Mouse (Mus musculus) MEL-GATA-1-ER (cell line): Measurements from ENCODE around the gene Zfp541.

ENCODE experiments used
- DNase-seq: peaks from one replicate; pipeline ENCODE4 v3.0.0-alpha.2; 2012; ENCODE audit warnings: low read depth; ENCODE audit errors: extremely low read depth

Gene Zfp541

DNA sequence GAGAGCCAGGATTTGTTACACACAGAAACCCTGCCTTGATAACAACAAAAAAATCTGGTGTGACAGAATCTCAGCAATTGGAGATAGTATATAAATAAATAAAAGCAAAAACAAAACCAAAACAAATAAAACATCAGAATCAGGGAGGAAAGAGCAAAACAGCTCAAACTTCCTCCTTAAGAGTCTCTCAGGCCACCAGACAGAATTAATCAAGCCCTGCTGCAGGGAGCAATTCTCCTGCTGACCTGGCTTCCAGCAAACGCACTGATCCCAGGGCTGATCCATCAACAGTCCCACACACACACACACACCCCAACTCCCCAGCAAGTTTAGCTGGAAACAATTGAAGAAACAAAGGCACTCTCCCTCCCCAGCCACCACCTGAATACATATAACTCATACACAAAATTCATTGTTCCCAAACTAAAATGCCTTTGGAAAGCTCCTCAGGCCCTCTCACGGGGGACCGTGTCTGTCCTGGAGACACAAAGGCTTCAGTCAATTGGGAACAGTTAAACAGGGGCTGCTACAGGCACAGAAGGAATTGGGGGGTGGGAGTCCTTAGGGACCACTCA, 17.7 kb upstream of the Zfp541 start:
- DNase-seq, result no peak

DNA sequence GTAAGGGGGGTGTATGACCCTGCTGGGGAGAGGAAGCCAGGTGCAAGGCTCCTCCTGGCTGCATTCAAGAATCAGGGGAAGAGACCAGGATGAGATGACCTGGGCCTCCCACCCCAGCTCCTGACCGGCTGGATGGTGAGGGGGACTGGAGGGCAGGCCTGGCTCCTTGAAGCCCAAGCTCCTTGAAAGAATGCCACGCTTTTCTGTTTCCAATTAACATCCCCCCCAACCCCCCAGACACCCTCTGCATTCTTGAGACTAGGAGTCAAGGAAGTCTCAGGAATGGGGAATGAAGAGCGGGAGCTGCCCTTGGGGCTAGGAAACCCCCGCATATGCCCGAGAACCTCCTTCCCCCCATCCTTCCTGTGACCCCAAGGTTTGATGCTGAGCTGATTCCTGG, 17.1 kb upstream of the Zfp541 start:
- DNase-seq, result no peak

DNA sequence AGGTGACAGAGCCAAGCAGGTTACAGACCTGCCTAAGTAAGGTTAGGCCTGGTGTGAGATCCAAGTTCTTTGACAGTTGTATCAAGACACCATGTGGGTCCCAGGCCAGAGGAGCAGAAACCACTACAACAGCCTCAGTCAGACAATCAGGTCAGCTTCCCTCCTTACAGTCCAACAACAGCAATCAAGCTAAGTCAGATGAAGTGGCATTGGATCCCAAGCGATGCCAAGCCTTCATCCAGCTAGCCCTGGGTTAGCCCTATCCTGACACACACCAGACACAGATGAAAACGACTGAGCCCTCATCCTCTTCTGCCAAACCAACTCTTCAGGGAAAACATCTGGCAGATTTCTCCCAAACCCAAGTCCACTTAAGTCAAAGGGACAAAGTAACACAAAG, 16.1 kb upstream of the Zfp541 start:
- DNase-seq, result no peak

DNA sequence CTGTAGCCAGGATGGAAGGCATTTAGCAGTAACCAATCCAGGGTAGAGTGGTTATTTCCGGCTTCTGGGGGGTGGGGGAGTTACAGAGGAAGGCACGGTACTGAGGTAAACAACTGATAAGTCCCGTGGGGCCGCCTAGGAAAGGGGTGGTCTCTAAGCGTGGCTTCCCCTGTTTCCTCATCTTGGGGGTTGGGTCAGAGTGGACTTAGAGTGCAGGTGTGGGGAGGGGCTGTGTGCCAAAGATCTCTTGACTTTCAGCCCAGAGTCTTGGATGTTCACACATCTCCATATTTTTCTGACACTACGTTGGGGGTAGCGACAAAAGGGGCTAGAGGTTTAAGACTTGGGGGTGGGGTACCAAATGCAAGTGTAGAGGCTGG, 15.5 kb upstream of the Zfp541 start:
- peak; percentile 87 for DNase-seq

DNA sequence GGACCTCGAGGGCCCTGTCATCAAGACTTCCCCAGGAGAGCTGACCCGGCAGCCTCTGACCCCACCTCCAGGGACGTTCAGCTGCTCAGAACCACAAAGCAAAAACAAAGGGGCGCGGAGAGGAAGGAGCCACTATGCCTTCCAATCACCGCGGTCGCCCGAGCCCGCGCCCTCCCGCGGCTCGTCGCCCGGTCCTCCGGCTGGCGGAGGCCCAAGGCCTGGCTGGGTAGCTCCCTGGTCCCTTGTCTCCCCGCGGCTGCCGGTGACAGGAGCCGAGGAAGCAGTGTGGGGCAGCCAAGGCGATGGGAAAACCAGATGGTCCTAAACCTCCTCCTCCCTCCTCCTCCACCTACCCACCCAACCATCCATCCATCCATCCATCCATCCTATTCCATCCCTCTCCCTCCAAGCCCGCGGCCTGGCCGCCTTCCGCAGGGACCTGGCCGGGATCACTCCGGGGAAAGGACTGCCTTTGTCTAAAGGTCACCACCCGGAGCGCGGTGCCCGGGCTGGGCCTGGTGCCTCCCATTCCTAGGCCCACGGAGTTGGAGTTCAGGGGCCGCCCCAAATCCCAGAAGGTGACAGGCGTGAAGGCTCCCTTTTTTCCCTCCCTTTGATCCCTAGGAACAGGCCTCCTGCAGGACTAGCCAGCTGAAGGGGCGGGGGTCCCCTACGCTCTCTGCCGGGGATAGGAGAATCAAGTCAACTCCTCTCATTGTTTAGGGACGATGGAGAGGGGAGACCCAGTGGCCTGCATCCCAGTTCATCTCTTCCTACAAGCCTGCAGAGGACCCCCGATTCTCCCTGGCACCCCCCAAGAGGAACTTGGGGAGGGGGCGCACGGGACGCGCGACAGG, 14.9 kb upstream of the Zfp541 start:
- DNase-seq, result no peak

DNA sequence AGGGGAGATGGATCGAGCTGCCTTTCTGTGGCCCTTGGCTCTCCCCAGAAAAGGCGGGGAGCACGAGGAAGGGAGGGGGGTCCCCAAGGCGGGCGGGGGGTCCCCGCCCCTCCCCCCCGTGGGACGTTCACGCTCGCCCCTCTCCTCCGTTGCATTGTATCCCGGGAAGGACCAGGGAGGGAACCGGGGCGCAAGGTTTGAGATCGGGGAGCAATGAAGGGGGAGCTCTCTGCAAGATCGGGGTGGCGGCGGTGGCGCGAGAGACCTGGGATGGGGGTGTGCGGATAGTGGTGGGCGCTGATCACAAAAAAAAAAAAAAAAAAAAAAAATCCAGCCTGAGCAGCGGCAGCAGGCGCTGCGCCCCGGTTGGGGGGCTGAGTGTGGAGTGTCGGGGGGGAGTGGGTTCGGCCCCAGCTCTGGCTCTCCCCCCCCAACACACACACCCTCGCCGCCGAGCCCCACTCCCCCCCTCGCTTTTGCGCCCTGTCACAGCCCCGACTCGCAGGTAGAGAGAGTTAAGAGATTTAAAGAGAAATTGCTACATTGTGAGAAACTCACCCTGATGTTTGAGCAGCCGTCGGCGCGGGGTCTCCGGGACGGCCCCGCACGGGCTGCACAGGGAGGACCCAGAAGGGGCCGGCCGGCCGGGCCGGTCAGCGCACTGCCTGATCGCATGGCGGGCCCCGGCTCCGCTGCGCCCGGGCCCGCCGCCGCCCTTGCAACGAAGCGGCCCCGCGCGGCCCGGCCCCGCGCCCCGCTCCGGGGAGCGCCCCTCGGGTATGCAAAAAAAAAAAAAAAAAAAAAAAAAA, 14.1 kb upstream of the Zfp541 start, which contains the start of gene Bicra:
Gene Bicra (minus strand): TSS at position 584 of the 809 bp plus-strand sequence.
- DNase-seq, result peak; percentile 64

DNA sequence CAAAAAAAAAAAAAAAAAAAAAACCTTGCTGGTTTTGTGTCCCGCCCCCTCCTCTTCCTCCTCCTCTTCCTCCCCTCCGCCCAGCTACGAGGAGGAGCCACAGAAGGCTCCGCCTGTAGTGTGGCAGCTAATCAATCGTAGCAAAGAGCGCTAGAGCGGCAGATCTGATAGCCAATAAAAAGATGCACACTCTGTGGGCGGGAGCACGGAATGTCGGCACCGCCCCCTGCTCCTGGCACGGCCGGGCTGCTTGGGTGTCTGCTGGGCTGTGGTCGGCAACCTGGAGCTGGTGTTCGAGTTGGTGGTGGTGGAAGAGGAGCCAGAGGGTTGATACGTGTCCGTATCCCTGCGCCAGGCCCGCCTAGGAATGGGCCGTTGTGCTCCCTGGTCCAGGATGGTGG, 13.4 kb upstream of the Zfp541 start:
- DNase-seq, result peak; percentile 88

DNA sequence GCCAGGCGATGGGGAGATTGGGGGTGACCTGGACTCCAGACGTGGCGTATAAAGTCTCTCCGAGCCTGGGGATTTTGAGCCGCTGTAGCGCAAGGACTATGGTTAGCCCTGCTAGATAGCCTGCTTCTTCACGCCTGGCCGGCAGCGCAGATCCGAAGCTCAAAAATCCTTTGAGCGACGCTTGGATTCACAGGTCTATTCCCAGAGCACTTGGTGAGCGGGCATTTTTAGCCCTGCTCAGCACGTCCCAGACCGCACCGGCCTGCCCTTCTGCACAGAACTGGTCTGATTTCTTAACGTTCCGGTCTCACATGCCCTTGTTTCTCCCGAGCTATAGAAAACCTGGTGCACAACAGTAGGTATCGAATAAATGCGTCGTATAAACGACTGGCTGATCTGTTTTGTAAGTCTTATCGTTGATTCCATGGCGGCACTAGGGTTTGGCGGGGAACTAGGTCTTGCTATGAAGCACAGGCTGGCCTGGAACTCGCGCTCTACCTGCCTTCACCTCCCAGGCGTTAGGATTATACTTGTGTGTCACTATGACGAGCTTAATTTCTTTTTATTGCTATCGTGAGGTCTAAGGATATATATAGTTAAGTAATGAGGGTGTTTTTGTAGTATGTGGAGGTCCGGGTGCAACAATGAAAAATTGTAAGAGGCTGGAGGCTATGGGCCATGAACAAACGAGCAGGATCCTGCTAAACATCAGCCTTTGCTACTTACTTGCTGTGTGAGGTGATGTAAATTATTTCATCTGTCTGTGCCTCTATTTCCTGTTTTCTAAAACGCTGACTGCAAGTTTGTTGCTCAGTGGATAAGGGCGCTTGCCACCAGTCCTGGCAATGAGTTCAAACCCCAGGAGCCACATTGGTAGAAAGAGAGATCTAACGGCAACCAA, 12.7 kb upstream of the Zfp541 start:
- peak; percentile 67 for DNase-seq

DNA sequence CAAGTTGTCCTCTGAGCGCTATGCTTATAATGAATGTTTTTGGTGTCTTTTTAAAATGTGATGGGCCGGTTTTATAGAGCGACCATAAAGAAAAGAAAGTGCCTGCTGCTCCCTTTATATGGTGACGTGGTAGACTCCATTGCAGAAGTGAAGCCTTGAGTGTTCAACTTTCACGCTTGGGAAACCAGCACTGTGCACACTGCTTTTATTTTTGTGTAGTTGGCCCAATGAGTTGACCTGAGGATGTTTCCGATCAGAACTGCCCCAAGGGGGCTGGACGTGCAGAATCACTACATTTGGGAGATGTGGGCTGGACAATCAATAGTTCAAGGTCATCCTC, 12.1 kb upstream of the Zfp541 start:
- no peak for DNase-seq

DNA sequence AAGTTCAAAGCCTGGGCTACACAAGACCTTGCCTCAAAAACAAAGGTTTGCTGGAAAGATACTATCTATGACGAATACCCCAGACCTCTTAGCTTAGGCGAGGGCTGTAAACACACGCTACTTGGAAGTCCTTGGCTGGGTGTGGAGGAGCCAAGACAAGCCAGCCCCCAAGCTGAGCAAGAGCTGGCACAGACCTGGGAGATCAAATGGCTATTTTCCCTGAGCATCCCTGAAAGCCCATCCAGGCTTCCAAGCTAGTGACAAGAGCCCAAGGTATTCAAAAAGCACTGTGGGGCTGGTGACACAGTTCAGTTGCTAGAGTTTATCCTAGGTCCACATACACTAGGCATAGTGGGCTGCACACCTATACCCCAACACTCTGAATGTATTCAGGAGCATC, 11.0 kb upstream of the Zfp541 start:
- DNase-seq, result no peak

DNA sequence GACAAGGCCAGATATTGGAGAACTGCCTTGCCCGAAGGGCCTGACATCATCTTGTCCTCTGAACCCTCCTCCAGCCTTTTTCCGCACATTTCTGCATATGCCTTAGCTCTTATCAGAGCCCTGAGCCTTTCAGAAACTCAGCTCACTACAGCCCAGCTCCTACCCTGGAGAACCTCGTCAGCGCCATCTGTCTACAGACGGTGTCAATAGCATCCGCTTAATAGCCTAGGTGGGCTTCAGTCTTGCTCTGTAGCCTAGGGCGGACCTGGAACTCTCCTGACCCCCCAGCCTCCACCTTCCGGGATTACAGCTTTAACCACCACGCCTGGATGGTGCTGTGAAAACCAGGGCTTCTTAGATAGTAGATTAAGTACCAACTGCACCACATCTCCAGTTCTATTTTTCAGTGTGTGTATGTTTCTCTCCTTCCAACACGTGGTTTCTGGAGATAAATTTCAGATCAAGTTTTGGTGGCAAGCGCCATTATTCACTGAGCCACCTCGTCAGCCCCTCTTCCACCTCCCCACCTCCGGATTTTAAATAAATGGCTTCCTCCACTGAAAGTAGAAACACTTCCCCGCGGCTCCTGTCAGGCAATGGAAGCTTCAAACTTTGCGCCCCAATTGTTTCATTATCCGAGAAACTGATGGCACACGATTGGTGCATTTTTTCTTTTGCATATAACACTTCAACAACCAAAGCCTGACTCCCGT, 9.6 kb upstream of the Zfp541 start:
- peak; percentile 87 for DNase-seq

DNA sequence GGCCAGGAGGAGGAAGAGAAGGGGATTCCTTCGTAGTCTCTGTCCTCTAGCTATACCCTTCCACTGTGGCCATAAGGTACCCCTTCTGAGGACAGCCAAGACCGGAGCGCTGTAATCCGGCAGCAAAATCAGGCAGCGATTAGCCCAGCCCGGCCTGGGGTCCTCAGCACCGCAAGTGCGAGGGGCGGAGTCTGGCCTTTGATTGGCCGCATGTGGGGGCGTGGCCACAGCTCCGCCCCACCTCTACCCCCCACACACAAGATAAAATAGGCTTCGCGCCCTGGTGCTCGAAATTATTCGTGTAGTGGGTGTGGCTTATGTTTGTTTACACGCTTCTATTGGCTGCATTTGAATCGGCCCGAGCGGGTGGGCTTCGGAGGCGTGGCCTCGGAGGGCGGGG, 8.9 kb upstream of the Zfp541 start:
- DNase-seq, result peak; percentile 96

DNA sequence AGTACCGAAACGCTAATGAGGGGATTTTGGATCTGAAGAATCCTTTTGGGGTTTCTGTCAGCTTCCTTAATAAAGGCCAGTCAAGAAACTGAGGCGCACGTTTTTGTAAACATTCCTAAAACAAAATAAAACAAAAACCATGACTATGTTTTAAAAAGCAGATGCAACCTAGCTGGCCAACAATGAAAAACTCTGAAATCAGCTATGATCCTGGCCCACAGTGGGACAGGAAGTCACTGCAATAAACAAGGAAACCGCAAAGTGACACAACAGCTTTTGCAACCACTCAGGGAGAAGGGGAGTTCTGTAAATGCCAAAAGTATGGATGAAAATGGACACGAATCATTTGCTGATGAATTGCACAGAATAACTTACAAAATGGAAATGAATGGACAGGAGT, 8.5 kb upstream of the Zfp541 start:
- DNase-seq, result peak; percentile 63

DNA sequence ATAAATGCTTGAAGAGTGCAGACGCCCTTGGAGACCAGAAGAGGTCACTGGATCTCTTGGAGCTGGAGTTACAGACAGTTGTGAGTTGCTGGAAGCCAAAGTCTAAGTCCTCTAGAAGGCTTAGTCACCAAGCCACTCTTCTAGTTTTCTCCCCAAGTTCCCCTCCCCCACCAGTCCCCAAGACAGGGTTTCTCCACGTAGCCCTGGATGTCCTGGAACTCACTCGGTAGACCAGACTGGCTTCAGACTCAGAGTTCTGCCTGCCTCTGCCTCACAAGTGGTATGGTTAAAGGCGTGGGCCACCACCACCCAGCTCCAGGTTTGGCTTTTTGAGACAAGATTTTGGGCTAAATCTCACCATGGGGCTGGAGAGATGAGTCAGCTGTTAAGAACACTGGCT, 6.6 kb upstream of the Zfp541 start:
- DNase-seq, result no peak

DNA sequence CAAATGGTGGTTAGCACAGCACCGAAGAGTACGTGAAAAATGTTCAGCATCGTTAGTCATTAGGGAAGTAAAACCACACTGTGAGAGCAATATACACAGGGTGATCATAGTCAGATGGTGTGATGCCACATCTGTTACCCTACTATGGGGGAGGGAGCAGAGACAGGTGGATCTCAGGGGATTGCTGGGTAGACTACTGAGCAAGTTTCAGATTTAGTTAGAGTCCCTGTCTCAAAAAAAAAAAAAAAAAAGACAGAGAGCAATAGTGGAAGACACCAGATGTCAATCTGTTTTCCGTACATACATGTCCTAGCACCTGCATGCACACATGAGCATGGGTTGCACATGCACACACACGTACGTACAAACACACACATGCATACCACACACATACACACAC, 5.9 kb upstream of the Zfp541 start:
- no peak for DNase-seq

DNA sequence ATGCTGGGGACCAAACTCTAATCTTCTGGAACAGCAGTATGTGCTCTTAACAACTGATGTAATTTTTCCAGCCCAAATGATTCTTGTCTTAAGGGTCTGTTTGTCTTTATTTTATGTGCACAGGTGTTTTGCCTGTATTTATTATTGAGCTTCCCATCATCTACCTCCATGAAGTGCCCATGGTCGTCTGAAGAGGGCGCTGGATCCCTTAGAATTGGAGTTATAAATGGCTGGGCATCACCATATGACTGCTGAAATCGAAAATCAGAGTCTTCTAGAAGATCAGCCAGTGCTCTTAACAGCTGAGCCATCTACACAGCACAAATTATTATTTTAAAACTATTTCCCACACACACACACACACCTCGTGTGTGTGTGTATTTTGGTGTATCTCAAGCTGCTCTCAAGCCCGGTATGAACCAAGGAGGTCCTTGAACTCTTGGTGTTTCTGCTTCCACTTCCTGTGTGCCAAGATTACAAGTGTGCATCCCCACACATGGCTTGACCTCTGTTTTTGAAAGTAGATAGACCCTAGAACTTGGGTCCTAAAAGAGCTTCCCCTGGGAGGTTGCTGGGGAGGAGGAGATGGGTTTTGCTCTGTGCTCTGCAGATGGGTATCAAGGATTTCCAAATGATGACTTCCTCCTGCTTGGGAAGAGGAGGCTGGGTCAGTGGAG, 5.0 kb upstream of the Zfp541 start:
- DNase-seq, result peak; percentile 37

DNA sequence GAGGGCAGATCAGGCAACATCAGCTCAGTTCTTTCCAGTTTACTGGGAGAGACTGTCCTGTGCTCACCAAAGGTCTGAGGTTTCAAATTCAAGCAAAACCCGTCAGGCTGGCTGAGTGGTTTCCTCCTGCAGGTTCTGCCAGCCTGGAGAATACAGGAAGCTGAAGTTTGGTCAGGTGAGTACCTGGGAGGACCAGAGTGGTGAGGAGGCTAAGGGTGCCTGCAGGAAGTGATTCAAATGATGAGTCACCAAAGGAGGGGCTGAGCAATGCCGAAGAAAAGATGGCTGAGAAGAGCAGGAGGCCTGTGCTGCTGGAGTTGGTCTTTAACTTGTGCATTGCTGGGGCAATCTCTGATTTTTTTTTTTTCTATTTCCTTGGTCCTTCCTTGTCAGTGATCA, 4.5 kb upstream of the Zfp541 start:
- no peak for DNase-seq

DNA sequence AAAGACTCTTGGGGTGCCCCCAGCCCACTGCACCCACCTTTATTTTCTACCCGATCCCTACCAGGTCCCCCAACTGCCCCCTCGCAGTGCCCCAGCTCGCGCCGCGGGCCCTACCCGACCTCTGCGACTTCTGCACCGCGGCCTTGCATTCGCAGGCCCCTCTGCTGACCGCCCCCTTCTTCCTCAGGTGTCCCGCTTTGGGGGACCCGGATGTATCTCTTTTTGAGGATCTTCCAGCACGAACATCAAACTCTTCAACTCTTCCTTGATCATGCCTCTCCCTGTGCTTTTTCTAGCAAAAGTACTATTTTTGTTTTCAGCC, 446 bp downstream of the Zfp541 start:
- no peak for DNase-seq

DNA sequence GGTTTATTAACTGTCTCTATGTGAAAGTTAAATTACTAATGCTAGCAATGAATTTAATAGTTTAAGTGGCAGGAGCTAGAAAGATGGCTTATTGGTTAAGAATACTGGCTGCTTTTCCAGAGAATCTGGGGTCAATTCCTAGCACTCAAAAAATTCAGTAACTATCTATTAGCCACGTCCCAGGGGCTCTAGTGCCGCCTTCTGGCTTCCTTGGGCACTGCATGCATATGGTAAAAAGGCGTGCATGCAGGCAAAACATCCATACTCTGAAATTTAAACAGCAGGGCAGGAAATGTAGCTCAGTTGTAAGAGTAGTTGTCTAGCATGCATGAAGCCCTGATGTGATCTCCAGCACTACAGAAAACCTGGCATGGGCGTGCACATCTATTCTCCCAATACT, 1.9 kb downstream of the Zfp541 start:
- DNase-seq, result no peak

DNA sequence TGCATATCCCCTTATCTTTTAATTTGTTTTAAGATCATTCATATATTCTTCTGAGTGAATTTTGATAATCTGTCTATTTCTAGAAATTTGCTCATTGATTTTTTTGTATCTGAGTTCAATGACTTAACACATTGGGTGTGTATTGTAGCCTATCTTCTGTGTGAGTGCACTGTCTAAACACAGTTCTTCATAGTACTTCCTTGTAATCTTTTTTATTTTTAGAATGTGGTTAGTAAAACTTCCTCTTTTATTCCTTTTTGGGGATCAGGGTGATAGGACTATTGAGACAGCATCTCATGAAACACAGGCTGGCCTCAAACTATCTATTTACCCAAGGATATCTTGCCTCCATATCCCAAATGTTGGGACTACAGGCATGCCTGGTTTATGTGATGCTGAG, 9.2 kb downstream of the Zfp541 start:
- DNase-seq, result peak; percentile 44
